In genomic region chr2:72038235-72038634, GRCm38 (mm10) we compare ENCODE assay signal across 8 mouse cellular contexts. TPM values are rescaled to one million over a fixed set of nuclear protein-coding genes. Genes with fewer than 3 reads are reported as not detected.
DNase-seq lines count a peak whose midpoint lies in the region; ATAC-seq lines count a peak whose summit lies in the region.

No protein-coding gene starts in this region.

- no peak overlapping the region; the same call in 1 of the 2 replicates for H3K9ac ChIP-seq in forebrain, embryonic 14.5 days (ENCODE audit: low read length)

- H3K27me3 ChIP-seq in forebrain, embryonic 14.5 days (replicated peaks; ENCODE audit: control insufficient read depth, insufficient read depth, low read length): no peaks in the 10 kb centered on the region

- 30% methylated on average over 1 of the region's 1 CpGs for WGBS in forebrain, embryonic 14.5 days

- no peaks in the 10 kb centered on the region for H3K9me3 ChIP-seq in forebrain, embryonic 14.5 days (replicated peaks; ENCODE audit: control insufficient read depth, low read length)

- no peak overlapping the region for H3K4me3 ChIP-seq in forebrain, embryonic 14.5 days (ENCODE audit: low read depth, low read length)

- peaks cover 7% of the 10 kb centered on the region; the same call in 1 of the 2 replicates for H3K4me1 ChIP-seq in forebrain, embryonic 14.5 days (ENCODE audit: control insufficient read depth, insufficient read depth, low read length)

- H3K27ac ChIP-seq in forebrain, embryonic 14.5 days (ENCODE audit: low read depth, low read length): no peak overlapping the region

- ATAC-seq in forebrain, embryonic 14.5 days: peak; percentile 57; the same call in 1 of the 2 replicates
- peak; percentile 34 to 64; a peak in 2 of 4 replicates for ATAC-seq in hematopoietic stem cell, adult 5-6 weeks (replicated peaks in 1 of 2; ENCODE audit: insufficient read depth in 1 of 2, low FRiP score in 2 of 2, low TSS enrichment in 1 of 2, low read depth in 1 of 2, poor library complexity in 2 of 2, severe bottlenecking in 2 of 2)

- no peaks in the 10 kb centered on the region for H3K36me3 ChIP-seq in forebrain, embryonic 14.5 days (ENCODE audit: control insufficient read depth, insufficient read depth, low read length)

- H3K4me2 ChIP-seq in forebrain, embryonic 14.5 days (ENCODE audit: low read length): 0 out of 2 replicates have a peak overlapping the region, but pooled peaks have one; percentile 26

- peak; percentile 50 for DNase-seq in MEL-GATA-1-ER (ENCODE audit: extremely low read depth, low read depth)
- peak; percentile 33 for DNase-seq in c-Kit-negative CD71-positive TER-119-positive erythroid progenitor cells, embryonic 14.5 days (ENCODE audit: low read depth, low spot score)
- DNase-seq in forebrain, embryonic 14.5 days (ENCODE audit: low spot score): peak; percentile 93
- DNase-seq in layer of hippocampus, postnatal 25 days (ENCODE audit: extremely low spot score in 1 of 2, low spot score in 1 of 2): peak; percentile 87 to 96
- peak; percentile 91 for DNase-seq in lung, postnatal 36 days
- DNase-seq in right cerebral cortex, adult 2 months (ENCODE audit: low spot score in 2 of 2): peak; percentile 92 to 93
- peak; percentile 64 to 79 for DNase-seq in urinary bladder, postnatal 36 days (ENCODE audit: low spot score in 2 of 2)

RNA-seq across cellular contexts. Expression of gene Rapgef4, which starts 57.2 kb away (rescaled TPM):
- 6.2 and 9.2 TPM in 2 replicates for polyA plus RNA-seq in forebrain, embryonic 14.5 days (2014; fragmentation: Nextera tagmentation; extraction: Ambion mirVana)
- total RNA-seq in hematopoietic stem cell, adult 5-6 weeks (2017): 3.0 and 6.4 TPM in 2 replicates
- total RNA-seq in layer of hippocampus, postnatal 25 days (2021): 100 to 1,000 TPM; 281 to 297 TPM

Comparison
In these comparisons a context has a peak if more than half of its experiments do, and no peak if none do; other contexts are left out.
1. DNase-seq: peak in every context shown above with its lines; median percentile 93 in forebrain, embryonic 14.5 days; 92 in right cerebral cortex, adult 2 months; 92 in layer of hippocampus, postnatal 25 days; 91 in lung, postnatal 36 days; 72 in urinary bladder, postnatal 36 days; 50 in MEL-GATA-1-ER; 33 in c-Kit-negative CD71-positive TER-119-positive erythroid progenitor cells, embryonic 14.5 days.
2. RNA of gene Rapgef4, which starts 57.2 kb away (total RNA-seq): 281 to 297 TPM in layer of hippocampus, postnatal 25 days; 3.0 to 6.4 TPM in hematopoietic stem cell, adult 5-6 weeks; every median in the first group is over 10 times any median in the second.